Mouse (Mus musculus) kidney, adult 2 months (tissue): Measurements from ENCODE around the gene Parp12. TPM values are rescaled to one million over a fixed set of nuclear protein-coding genes. Genes with fewer than 3 reads are reported as not detected.

Experiments used
- DNase-seq: peaks from one replicate; pipeline ENCODE4 v3.0.0; 2021
- H3K27ac ChIP-seq: fragments of 200-500 bp; 2 replicates; pipeline ENCODE4 v1.5.1; 2012; ENCODE audit warnings: low read depth, low read length, control low read depth, inconsistent platforms; ENCODE audit not compliant: insufficient read depth
- H3K27me3 ChIP-seq: fragments of 200-500 bp; replicated peaks from 2 replicates; pipeline ENCODE4 v1.6.1; 2012; ENCODE audit warnings: mild to moderate bottlenecking, moderate library complexity, low read length, inconsistent platforms; ENCODE audit not compliant: control insufficient read depth, insufficient read depth
- H3K36me3 ChIP-seq: fragments of 200-500 bp; 2 replicates; pipeline ENCODE4 v1.6.1; 2012; ENCODE audit warnings: mild to moderate bottlenecking, moderate library complexity, low read length, inconsistent platforms; ENCODE audit not compliant: control insufficient read depth, insufficient read depth
- H3K4me1 ChIP-seq: fragments of 200-500 bp; 2 replicates; pipeline ENCODE4 v1.6.1; 2011; ENCODE audit warnings: low read length; ENCODE audit not compliant: control insufficient read depth, insufficient read depth
- H3K4me3 ChIP-seq: fragments of 200-500 bp; 2 replicates; pipeline ENCODE4 v1.5.1; 2011; ENCODE audit warnings: mild to moderate bottlenecking, low read depth, low read length, control low read depth; ENCODE audit not compliant: insufficient read depth
- CTCF ChIP-seq: fragments of 200-500 bp; conservative IDR thresholded peaks from 2 replicates; pipeline ENCODE4 v1.5.1; 2011; ENCODE audit warnings: low read depth, mild to moderate bottlenecking, control low read depth, low read length, moderate library complexity, mixed read lengths; ENCODE audit not compliant: insufficient read depth, insufficient read length
- POLR2A ChIP-seq: fragments of 200-500 bp; IDR thresholded peaks from one replicate; pipeline ENCODE4 v1.6.1; 2011; ENCODE audit warnings: low read depth, low read length, control low read depth
- WGBS: fragments of 180-500 bp; shearing (Covaris S2); methylation state at CpG from one replicate; pipeline ENCODE4 v1.1.7; 2018; 5-methylcytosine and 5-hydroxymethylcytosine counted together
- polyA plus RNA-seq: library from polyadenylated mRNA; depleted of rRNA; stranded (reverse); fragments of >200 nt; gene quantifications from 2 replicates; pipeline ENCODE4 v1.2.3, GENCODE M21; 2012; rRNA removed

Gene Parp12
- 18.8 and 20.1 TPM in 2 replicates for polyA plus RNA-seq

DNA sequence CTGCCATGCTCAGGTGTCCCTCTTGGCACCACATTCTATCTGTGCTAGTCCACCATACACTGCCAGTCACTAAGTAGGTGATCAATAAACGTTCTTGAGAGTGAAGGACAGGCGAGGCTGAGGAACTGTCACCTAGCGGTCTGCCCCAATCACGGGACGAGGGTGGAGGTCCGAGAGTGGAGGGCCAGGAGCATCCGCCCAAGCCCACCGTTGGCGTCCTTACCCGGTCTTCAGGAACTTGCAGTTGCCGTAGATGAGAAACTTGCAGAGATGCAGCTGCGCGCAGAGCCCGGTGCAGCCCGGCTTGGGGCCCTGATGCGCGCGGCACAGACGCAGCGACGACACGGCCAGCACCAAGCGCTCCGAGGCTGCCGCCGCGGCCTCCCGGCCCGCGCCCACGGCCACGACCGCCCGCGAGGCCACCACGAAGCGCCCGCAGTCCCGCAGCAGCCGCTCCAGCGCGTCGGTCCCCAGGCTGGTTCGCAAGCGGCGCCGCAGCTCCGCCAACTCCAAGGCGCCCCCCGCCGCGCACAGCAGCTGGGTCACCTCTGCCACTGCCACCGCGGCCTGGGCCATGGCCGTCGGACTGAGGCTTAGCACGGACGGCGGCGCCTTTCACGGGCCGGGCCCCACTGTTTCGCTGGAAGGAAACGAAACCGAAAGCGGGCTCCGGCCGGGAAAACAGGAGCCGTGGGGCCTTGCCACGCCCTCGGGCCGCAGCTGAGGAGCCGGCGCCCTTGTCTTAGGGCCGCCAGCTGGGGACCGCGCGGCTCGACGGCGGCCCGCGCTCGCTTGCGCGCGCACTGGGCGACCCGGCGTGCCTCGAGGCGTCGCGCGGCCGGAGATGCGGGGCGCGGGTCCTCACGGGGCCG is at the start of gene Parp12:
TSS of gene Parp12 (minus strand) at position 766 of the 872 bp plus-strand sequence.
- TF ChIP-seq CTCF (no peak), POLR2A (no peak)
- Histone ChIP-seq H3K4me1 (peaks cover 6% of the 10 kb centered on the region; the same call in 1 of the 2 replicates), H3K27me3 (no peaks in the 10 kb centered on the region), H3K36me3 (no peaks in the 10 kb centered on the region), H3K4me3 (peak within 1 kb of the TSS; percentile 80), H3K27ac (peak within 1 kb of the TSS; percentile 77)
- DNase-seq = peak; percentile 90
- WGBS = 2% methylated on average over 100 of the region's 101 CpGs

DNA sequence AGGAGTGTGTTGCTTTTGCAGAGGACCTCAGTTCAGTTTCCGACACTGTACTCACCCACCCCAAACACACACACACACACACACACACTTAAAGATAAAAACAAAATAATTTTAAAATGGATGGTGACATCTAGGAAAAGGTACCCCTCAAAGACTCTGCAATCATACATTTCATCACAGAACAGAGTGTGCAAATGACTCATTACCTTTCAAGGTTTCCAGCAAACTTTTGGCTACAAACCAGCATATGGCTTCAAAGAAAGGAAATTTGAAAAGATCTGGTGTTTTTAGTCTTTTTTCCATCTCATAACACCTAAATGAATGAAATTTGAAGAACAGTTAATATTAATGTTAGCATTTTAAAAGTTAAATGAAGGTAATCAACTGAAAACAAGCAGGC is 46.7 kb upstream of the Parp12 start:
- 97% methylated on average over 1 of the region's 1 CpGs for WGBS
- TF ChIP-seq CTCF = no peak
- H3K27me3 ChIP-seq = no peaks in the 10 kb centered on the region

DNA sequence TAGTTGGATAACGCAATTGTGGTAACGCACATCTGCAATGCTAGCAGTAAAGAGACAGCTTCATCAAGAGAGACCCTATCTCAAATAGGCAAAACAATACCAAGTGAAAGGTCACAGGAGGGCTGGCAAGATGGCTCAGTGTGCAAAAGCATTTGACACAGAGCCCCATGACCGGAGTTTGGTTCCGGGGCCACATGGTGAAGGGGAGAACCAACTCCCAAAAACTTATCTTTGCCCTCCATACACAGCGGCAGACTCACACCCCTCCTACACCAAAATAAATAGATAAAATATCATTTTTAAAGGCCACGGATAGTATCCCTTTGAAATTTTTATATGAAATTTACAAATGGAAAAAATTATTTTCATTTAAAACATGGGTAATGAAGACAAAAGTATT is 43.8 kb upstream of the Parp12 start:
- Histone ChIP-seq H3K36me3 (peaks cover 3% of the 10 kb centered on the region; the same call in 1 of the 2 replicates), H3K27me3 (no peaks in the 10 kb centered on the region), H3K4me3 (no peak overlapping the region), H3K4me1 (no peaks in the 10 kb centered on the region), H3K27ac (no peak overlapping the region)
- DNase-seq = no peak
- TF ChIP-seq CTCF (no peak), POLR2A (no peak)
- 94% methylated on average over 6 of the region's 6 CpGs for WGBS

More for the DNA sequence above, 46.7 kb upstream of the Parp12 start:
- Histone ChIP-seq H3K4me3 (no peak overlapping the region), H3K4me1 (no peaks in the 10 kb centered on the region), H3K27ac (no peak overlapping the region), H3K36me3 (peaks cover 4% of the 10 kb centered on the region; the same call in 1 of the 2 replicates)
- no peak for DNase-seq

DNA sequence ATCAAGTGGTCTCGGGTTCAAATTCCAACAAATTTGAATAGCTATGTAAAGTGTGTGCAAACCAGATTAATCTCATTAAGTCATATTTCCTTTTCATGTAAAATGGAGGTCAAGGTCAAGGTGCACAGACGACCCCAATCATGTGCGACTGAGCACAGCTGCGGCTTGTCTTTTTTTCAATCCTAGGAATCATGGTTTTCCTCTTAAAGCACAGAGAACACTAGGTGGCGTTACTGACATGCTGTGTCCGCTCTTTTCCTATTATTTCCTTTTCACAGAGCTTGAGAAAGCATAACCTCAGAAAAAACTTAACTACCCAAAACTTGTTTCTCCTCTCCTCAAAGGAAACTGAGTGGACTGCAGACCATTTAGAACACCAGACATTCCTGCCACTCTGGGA is 27.9 kb upstream of the Parp12 start:
- H3K4me1 ChIP-seq = no peaks in the 10 kb centered on the region
- TF ChIP-seq CTCF = peak; percentile 21; the same call in 1 of the 2 replicates
- no peak for TF ChIP-seq POLR2A
- no peak overlapping the region for H3K27ac ChIP-seq
- WGBS = 48% methylated on average over 6 of the region's 6 CpGs
- H3K4me3 ChIP-seq = no peak overlapping the region
- H3K27me3 ChIP-seq = no peaks in the 10 kb centered on the region
- peak; percentile 30 for DNase-seq
- peaks cover 8% of the 10 kb centered on the region for H3K36me3 ChIP-seq

DNA sequence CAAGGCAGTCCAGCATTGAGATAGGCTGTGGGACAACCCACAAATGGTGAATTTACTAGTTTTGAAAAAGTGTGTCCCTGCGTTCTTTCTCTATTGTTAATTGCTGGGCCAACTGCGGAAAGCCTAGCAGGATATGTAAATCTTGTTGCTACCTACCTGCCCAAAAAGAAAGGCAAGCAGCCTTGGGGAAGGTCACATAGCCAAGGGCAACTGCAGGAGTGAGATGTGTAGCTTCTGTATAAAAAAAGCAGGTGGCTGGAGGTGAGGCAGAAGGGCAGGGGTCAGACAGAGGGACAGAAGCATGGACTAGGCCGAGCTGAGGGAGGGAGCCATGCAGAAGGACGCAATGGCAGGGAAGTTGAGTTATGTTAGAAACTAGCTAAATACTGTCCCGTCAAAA is 14.4 kb upstream of the Parp12 start:
- Histone ChIP-seq H3K36me3 (peaks cover 2% of the 10 kb centered on the region; the same call in 1 of the 2 replicates), H3K4me1 (no peaks in the 10 kb centered on the region), H3K27ac (no peak overlapping the region), H3K27me3 (no peaks in the 10 kb centered on the region), H3K4me3 (no peak overlapping the region)
- 76% methylated on average over 5 of the region's 5 CpGs for WGBS
- TF ChIP-seq POLR2A (no peak), CTCF (no peak)
- DNase-seq = no peak

DNA sequence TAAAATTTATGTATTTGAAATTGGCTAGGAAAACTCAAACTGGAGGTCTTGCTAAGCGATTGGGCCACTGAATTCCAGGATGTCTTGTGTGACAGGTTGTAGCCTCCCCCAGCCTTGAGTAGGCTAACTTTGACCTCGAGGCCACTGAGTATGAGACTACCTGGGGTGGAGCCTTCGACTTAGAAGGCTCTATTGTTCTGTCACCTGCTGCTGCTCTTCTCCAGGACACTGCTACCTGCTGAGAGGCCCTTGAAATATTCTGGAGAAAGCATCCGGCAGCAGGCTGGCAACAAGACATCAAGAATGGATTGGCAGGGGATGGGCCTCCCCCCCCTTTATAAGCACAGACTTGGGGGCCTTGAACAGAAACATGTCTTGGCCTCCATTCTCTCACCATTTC is 13.3 kb upstream of the Parp12 start:
- no peak for DNase-seq
- Histone ChIP-seq H3K27ac (no peak overlapping the region), H3K27me3 (no peaks in the 10 kb centered on the region), H3K4me3 (no peak overlapping the region), H3K4me1 (no peaks in the 10 kb centered on the region), H3K36me3 (peaks cover 2% of the 10 kb centered on the region; the same call in 1 of the 2 replicates)
- TF ChIP-seq CTCF (no peak), POLR2A (no peak)
- 56% methylated on average over 4 of the region's 4 CpGs for WGBS

DNA sequence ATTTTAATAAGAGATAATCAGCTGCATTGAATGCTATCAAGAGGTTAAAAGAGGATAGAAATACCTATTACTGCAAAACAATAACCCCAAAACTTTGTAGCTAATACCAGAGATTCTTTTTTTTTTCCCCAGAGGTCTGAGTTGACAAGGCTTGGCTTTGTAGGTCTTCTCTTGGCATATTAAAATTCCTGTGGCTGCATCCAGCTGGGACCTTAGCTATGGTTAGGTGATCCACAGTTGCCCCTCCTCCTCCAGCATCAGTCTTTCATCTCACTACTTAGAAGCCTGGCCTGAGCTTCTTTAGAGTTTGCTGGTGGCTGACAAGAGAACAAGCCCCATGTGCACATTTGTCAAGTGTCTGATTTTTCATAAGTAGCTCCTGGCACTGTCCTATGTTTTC is 6.6 kb upstream of the Parp12 start:
- TF ChIP-seq CTCF (no peak), POLR2A (no peak)
- H3K4me1 ChIP-seq = 0 out of 2 replicates have a peak, but pooled peaks cover 3% of the 10 kb centered on the region
- no peaks in the 10 kb centered on the region for H3K27me3 ChIP-seq
- no peak overlapping the region for H3K27ac ChIP-seq
- H3K36me3 ChIP-seq = no peaks in the 10 kb centered on the region
- DNase-seq = no peak
- H3K4me3 ChIP-seq = no peak overlapping the region
